In genomic region chr3:15108239-15108934, GRCm38 (mm10) we compare ENCODE assay signal across 34 mouse cellular contexts.
"Had no signal": no experiment of that assay in that cellular context is flagged by ENCODE, and none has a peak within 500 bp of the region (broad histone marks: within the 10 kb centered on the region; RNA-seq: fewer than 3 reads in every experiment).

No protein-coding gene starts in this region.

- H3K4me3 ChIP-seq: heart, adult 2 months; heart, embryonic 10.5 days; heart, embryonic 12.5 days; heart, embryonic 13.5 days; heart, embryonic 15.5 days; hindbrain, embryonic 10.5 days; hindbrain, embryonic 12.5 days; hindbrain, embryonic 13.5 days; hindbrain, embryonic 15.5 days; intestine, embryonic 15.5 days; kidney, embryonic 15.5 days; layer of hippocampus, adult 2 months had no signal

- ATAC-seq: hindbrain, embryonic 16.5 days; hindbrain, postnatal 0 days; inflammation-experienced regulatory T-cells, adult 6 months; intestine, embryonic 15.5 days; intestine, postnatal 0 days had no signal

- H3K4me2 ChIP-seq: heart, embryonic 11.5 days; heart, embryonic 12.5 days; heart, embryonic 13.5 days; heart, embryonic 15.5 days; hindbrain, embryonic 12.5 days; hindbrain, embryonic 13.5 days; hindbrain, embryonic 14.5 days; hindbrain, embryonic 15.5 days; intestine, embryonic 15.5 days; kidney, embryonic 15.5 days had no signal

- H3K27ac ChIP-seq: heart, adult 2 months; heart, embryonic 10.5 days; heart, embryonic 13.5 days; heart, embryonic 15.5 days; hindbrain, embryonic 10.5 days; hindbrain, embryonic 12.5 days; hindbrain, embryonic 13.5 days; hindbrain, embryonic 14.5 days; hindbrain, embryonic 15.5 days; hindbrain, postnatal 0 days; intestine, embryonic 15.5 days; kidney, embryonic 15.5 days; kidney, postnatal 0 days had no signal

- H3K9ac ChIP-seq: heart, embryonic 12.5 days; heart, embryonic 13.5 days; heart, embryonic 15.5 days; hindbrain, embryonic 12.5 days; hindbrain, embryonic 13.5 days; hindbrain, embryonic 14.5 days; hindbrain, embryonic 15.5 days; intestine, embryonic 15.5 days; kidney, embryonic 15.5 days had no signal

- H3K4me1 ChIP-seq: heart, embryonic 10.5 days; heart, embryonic 12.5 days; heart, embryonic 13.5 days; heart, embryonic 15.5 days; hindbrain, embryonic 12.5 days; hindbrain, embryonic 13.5 days; hindbrain, embryonic 15.5 days; intestine, embryonic 15.5 days; kidney, embryonic 15.5 days had no signal

- DNase-seq: heart, adult 2 months; heart, postnatal 10 days; heart, postnatal 14 days; heart, postnatal 36 days; heart, postnatal 4 days; kidney, adult 11 months; kidney, adult 18-20 months; kidney, adult 2 months; kidney, adult 8-10 months; kidney, adult 9 months; kidney, postnatal 10 days; kidney, postnatal 14 days; kidney, postnatal 25 days; kidney, postnatal 36 days; kidney, postnatal 4 days; layer of hippocampus, adult 9-11 months had no signal

- H3K36me3 ChIP-seq: heart, embryonic 10.5 days; heart, embryonic 12.5 days; heart, embryonic 13.5 days; heart, embryonic 15.5 days; hindbrain, embryonic 10.5 days; hindbrain, embryonic 12.5 days; hindbrain, embryonic 13.5 days; hindbrain, embryonic 15.5 days; intestine, embryonic 15.5 days; kidney, embryonic 15.5 days had no signal

- H3K9me3 ChIP-seq: heart, embryonic 10.5 days; heart, embryonic 12.5 days; heart, embryonic 13.5 days; heart, embryonic 15.5 days; hindbrain, embryonic 10.5 days; hindbrain, embryonic 12.5 days; hindbrain, embryonic 13.5 days; hindbrain, embryonic 15.5 days; intestine, embryonic 15.5 days; kidney, embryonic 15.5 days had no signal

- H3K27me3 ChIP-seq: heart, embryonic 12.5 days; heart, embryonic 13.5 days; heart, embryonic 15.5 days; hindbrain, embryonic 12.5 days; hindbrain, embryonic 13.5 days; hindbrain, embryonic 15.5 days; intestine, embryonic 15.5 days; kidney, embryonic 15.5 days had no signal
